Mouse (Mus musculus) limb, embryonic 11.5 days (tissue): Measurements from ENCODE around the gene Smim27. TPM values are rescaled to one million over a fixed set of nuclear protein-coding genes. Genes with fewer than 3 reads are reported as not detected.
A peak's percentile ranks its signal among the peaks of the same experiment; 100 is the strongest.

ENCODE experiments used
- ATAC-seq: fragments of 200-750 bp; cut with Nextera tagmentation; 2 replicates; pipeline ENCODE4 v1.8.0; 2017; ENCODE audit warnings: low read depth; ENCODE audit not compliant: insufficient number of reproducible peaks, low FRiP score, low TSS enrichment
- DNase-seq: peaks from one replicate; pipeline ENCODE4 v3.0.0-alpha.2; 2015; ENCODE audit warnings: low spot score
- H3K27ac ChIP-seq: fragments of 300-500 bp; sonication (generic); replicated peaks from 2 replicates; pipeline ENCODE4 v1.5.1; 2014; ENCODE audit warnings: low read depth, mild to moderate bottlenecking, low read length
- H3K27me3 ChIP-seq: fragments of 300-500 bp; sonication (generic); 2 replicates; pipeline ENCODE4 v1.6.1; 2014; ENCODE audit warnings: mild to moderate bottlenecking, low read length, mixed read lengths; ENCODE audit not compliant: control insufficient read depth, insufficient read depth
- H3K36me3 ChIP-seq: fragments of 300-500 bp; sonication (generic); 2 replicates; pipeline ENCODE4 v1.6.1; 2014; ENCODE audit warnings: mild to moderate bottlenecking, low read length, moderate library complexity, mixed read lengths; ENCODE audit not compliant: control insufficient read depth, insufficient read depth
- H3K4me1 ChIP-seq: fragments of 300-500 bp; sonication (generic); 2 replicates; pipeline ENCODE4 v1.6.1; 2014; ENCODE audit warnings: low read length, mixed read lengths; ENCODE audit not compliant: control insufficient read depth, insufficient read depth
- H3K4me2 ChIP-seq: fragments of 300-500 bp; sonication (generic); 2 replicates; pipeline ENCODE4 v1.6.1; 2014; ENCODE audit warnings: low read depth, mild to moderate bottlenecking, moderate library complexity; ENCODE audit not compliant: severe bottlenecking
- H3K4me3 ChIP-seq: fragments of 300-500 bp; sonication (generic); 2 replicates; pipeline ENCODE4 v1.5.1; 2014; ENCODE audit warnings: low read depth, low read length
- H3K9ac ChIP-seq: fragments of 300-500 bp; sonication (generic); 2 replicates; pipeline ENCODE4 v1.6.1; 2014; ENCODE audit warnings: mild to moderate bottlenecking, low read length
- H3K9me3 ChIP-seq: fragments of 300-500 bp; sonication (generic); 2 replicates; pipeline ENCODE4 v1.6.1; 2016; ENCODE audit warnings: low read length; ENCODE audit not compliant: control insufficient read depth
- WGBS: fragments of 180-500 bp; shearing (Covaris S2); extraction: QIAGEN DNeasy Blood & Tissue Kit; methylation state at CpG from one replicate; pipeline ENCODE4 v1.1.7; 2014; 5-methylcytosine and 5-hydroxymethylcytosine counted together
- polyA plus RNA-seq: library from polyadenylated mRNA; unstranded; fragments of >200 nt; fragmentation: Nextera tagmentation; extraction: Ambion mirVana; gene quantifications from 2 replicates; pipeline ENCODE4 v1.2.1, GENCODE M21; 2014

Gene Smim27
- polyA plus RNA-seq, 1 experiment from 2014 or later = 24.7 TPM

GRCm38 (mm10) chr4:40233062-40233664 is 36.2 kb upstream of the Smim27 start:
- no peak overlapping the region for H3K9ac ChIP-seq
- H3K27ac ChIP-seq = no peak overlapping the region
- DNase-seq (no peak), ATAC-seq (no peak)
- H3K36me3 ChIP-seq = no peaks in the 10 kb centered on the region
- H3K4me3 ChIP-seq = no peak overlapping the region
- no peaks in the 10 kb centered on the region for H3K4me1 ChIP-seq
- H3K4me2 ChIP-seq = no peak overlapping the region
- H3K27me3 ChIP-seq = no peaks in the 10 kb centered on the region
- 93% methylated on average over 7 of the region's 7 CpGs for WGBS
- H3K9me3 ChIP-seq = no peaks in the 10 kb centered on the region

- Histone ChIP-seq H3K27ac (no peak overlapping the region), H3K4me1 (0 out of 2 replicates have a peak, but pooled peaks cover 5% of the 10 kb centered on the region), H3K4me3 (no peak overlapping the region), H3K9me3 (no peaks in the 10 kb centered on the region), H3K27me3 (no peaks in the 10 kb centered on the region), H3K4me2 (no peak overlapping the region), H3K36me3 (no peaks in the 10 kb centered on the region), H3K9ac (no peak overlapping the region)
- WGBS = 84% methylated on average over 6 of the region's 6 CpGs
- ATAC-seq = no peak
- DNase-seq = no peak
Measured at GRCm38 (mm10) chr4:40234256-40234655, 35.1 kb upstream of the Smim27 start.

- Histone ChIP-seq H3K27ac (no peak overlapping the region), H3K27me3 (no peaks in the 10 kb centered on the region), H3K4me2 (no peak overlapping the region), H3K9ac (no peak overlapping the region), H3K4me3 (no peak overlapping the region), H3K9me3 (no peaks in the 10 kb centered on the region), H3K36me3 (no peaks in the 10 kb centered on the region), H3K4me1 (0 out of 2 replicates have a peak, but pooled peaks cover 6% of the 10 kb centered on the region)
- WGBS = 84% methylated on average over 4 of the region's 4 CpGs
- ATAC-seq = no peak
- DNase-seq = no peak
Measured at GRCm38 (mm10) chr4:40236829-40237228, 32.5 kb upstream of the Smim27 start.

GRCm38 (mm10) chr4:40238483-40239408 is 30.6 kb upstream of the Smim27 start:
- DNase-seq = peak; percentile 44
- H3K27me3 ChIP-seq = no peaks in the 10 kb centered on the region
- no peak for ATAC-seq
- WGBS = 2% methylated on average over 17 of the region's 17 CpGs
- H3K9ac ChIP-seq = peak overlapping the region; percentile 60
- H3K4me1 ChIP-seq = 0 out of 2 replicates have a peak, but pooled peaks cover 6% of the 10 kb centered on the region
- H3K36me3 ChIP-seq = no peaks in the 10 kb centered on the region
- H3K27ac ChIP-seq = no peak overlapping the region
- peak overlapping the region; percentile 88 for H3K4me2 ChIP-seq
- no peaks in the 10 kb centered on the region for H3K9me3 ChIP-seq
- H3K4me3 ChIP-seq = peak overlapping the region; percentile 53

GRCm38 (mm10) chr4:40239409-40240271 is 29.7 kb upstream of the Smim27 start, which contains the start of gene Ddx58:
Gene Ddx58 (minus strand): TSS chr4:40239828.
- DNase-seq (peak; percentile 56), ATAC-seq (peak; percentile 48; the same call in 1 of the 2 replicates)
- WGBS = 4% methylated on average over 35 of the region's 35 CpGs
- Histone ChIP-seq H3K36me3 (no peaks in the 10 kb centered on the region), H3K4me2 (peak within 1 kb of the TSS; percentile 88), H3K27ac (no peak within 1 kb of the TSS), H3K4me1 (0 out of 2 replicates have a peak, but pooled peaks cover 6% of the 10 kb centered on the region), H3K4me3 (peak within 1 kb of the TSS; percentile 53), H3K27me3 (no peaks in the 10 kb centered on the region), H3K9me3 (no peaks in the 10 kb centered on the region), H3K9ac (peak within 1 kb of the TSS; percentile 60)

- Histone ChIP-seq H3K4me2 (peak overlapping the region; percentile 88; the same call in 1 of the 2 replicates), H3K9ac (no peak overlapping the region; the same call in 1 of the 2 replicates), H3K27ac (no peak overlapping the region), H3K9me3 (no peaks in the 10 kb centered on the region), H3K4me3 (peak overlapping the region; percentile 53; the same call in 1 of the 2 replicates), H3K4me1 (0 out of 2 replicates have a peak, but pooled peaks cover 6% of the 10 kb centered on the region), H3K27me3 (no peaks in the 10 kb centered on the region), H3K36me3 (no peaks in the 10 kb centered on the region)
- 38% methylated on average over 5 of the region's 5 CpGs for WGBS
- ATAC-seq (peak; percentile 58; the same call in 1 of the 2 replicates), DNase-seq (no peak)
Measured at GRCm38 (mm10) chr4:40240272-40240744, 29.1 kb upstream of the Smim27 start.

GRCm38 (mm10) chr4:40241928-40242327 is 27.5 kb upstream of the Smim27 start:
- 0 out of 2 replicates have a peak, but pooled peaks cover 6% of the 10 kb centered on the region for H3K4me1 ChIP-seq
- ATAC-seq (no peak), DNase-seq (no peak)
- H3K4me2 ChIP-seq = no peak overlapping the region
- no peak overlapping the region for H3K4me3 ChIP-seq
- no peak overlapping the region for H3K9ac ChIP-seq
- H3K27ac ChIP-seq = no peak overlapping the region
- no peaks in the 10 kb centered on the region for H3K27me3 ChIP-seq
- H3K9me3 ChIP-seq = no peaks in the 10 kb centered on the region
- no peaks in the 10 kb centered on the region for H3K36me3 ChIP-seq
- 55% methylated on average over 6 of the region's 6 CpGs for WGBS
